Mouse (Mus musculus) megakaryocyte-erythroid progenitor cell, adult 5 weeks (primary cell): ENCODE results near the gene Syce1l. TPM values are rescaled to one million over a fixed set of nuclear protein-coding genes. Genes with fewer than 3 reads are reported as not detected.

Experiments
- polyA plus RNA-seq: library from polyadenylated mRNA; stranded (reverse); fragments of >175 nt; gene quantifications from 2 replicates; pipeline ENCODE4 v1.2.3, GENCODE M21; 2012

Gene Syce1l
- 0.17 and 0.50 TPM in 2 replicates for polyA plus RNA-seq

DNA sequence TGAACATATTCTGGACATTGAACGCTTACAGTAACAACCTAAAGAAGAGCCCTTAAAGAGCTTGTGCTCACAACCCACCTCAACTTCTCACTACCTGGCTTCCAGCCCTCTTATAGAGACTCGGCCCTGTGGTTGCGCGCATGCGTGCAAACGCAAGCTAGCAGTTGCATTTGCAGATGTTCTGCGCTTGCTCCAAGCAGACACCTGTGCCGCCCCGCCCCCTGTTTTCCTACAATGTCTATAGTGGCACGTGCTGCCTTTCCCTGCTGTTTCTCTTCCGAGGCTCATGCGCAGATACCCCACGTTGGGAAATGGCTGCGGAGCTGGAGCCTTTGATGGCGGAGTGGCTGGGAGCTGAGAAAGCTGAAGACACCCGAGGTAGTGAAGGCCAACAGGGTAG, at the start of gene Syce1l:
Gene Syce1l (plus strand): TSS at position 288 of the 400 bp plus-strand sequence.

DNA sequence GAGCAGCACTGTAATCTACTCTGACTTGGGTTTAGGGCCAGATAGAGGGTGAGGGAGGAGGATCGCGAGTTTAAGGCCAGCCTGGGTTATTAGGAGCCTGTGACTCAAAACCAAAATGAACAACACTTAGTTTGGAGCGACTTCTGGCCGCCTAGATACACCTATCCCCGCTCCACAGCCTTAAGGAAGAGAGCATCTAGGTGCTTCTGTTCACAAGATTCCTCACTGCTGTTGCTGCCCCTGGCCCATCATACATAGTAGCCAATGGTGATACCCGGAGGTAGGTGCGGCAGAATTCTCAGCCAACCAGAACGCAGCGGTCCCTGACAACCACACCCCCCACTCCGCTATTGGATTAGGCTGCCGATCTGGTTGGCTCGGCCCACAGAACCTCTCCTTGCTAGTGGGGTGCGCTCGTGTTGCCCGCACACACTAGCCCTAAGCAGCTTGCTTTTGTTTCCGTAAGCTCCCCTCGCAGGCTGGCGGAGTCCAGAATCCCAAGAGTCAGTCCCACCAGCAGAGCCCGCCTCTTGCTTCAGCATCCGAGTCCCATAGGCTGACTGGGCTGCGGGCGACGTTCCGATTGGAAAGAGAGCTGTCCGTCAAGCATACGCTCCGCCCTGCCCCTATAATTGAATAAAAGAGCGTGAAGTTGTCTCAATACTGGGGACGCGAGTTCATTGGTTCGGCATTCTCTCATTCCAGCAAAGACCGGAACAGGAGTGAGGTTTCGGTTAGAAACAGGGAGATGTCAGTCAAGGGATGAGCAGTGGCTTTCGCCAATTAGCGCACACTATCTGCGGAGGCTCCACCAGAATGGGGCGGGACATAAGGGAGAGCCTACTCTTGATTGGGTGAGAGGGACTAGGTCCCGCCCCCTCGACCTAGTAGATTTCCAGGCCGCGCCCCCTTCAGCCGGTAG, 8.1 kb upstream of the Syce1l start, which contains the start of gene Mon1b:
Gene Mon1b (plus strand): TSS at position 918 of the 922 bp plus-strand sequence.

Other genes starting within 250 kb of the Syce1l start
- 13.0 and 13.1 TPM in 2 replicates for gene Mon1b, start 7.6 kb upstream of the Syce1l start, polyA plus RNA-seq
- gene Adamts18, start 205.5 kb downstream of the Syce1l start, polyA plus RNA-seq = 0.06 TPM in 1 of 2 replicates, not detected in the other